Mouse (Mus musculus): ENCODE results near the gene Nbeal1.
A peak's percentile ranks its signal among the peaks of the same experiment; 100 is the strongest.

Nbeal1 gene

GRCm38 (mm10) chr1:60344670-60345069 is 164.3 kb downstream of the Nbeal1 start:
- DNase-seq = no peak

- peak in 1 of 2 experiments; percentile 28 for DNase-seq
Measured at GRCm38 (mm10) chr1:60345712-60346111, 165.3 kb downstream of the Nbeal1 start.

DNA sequence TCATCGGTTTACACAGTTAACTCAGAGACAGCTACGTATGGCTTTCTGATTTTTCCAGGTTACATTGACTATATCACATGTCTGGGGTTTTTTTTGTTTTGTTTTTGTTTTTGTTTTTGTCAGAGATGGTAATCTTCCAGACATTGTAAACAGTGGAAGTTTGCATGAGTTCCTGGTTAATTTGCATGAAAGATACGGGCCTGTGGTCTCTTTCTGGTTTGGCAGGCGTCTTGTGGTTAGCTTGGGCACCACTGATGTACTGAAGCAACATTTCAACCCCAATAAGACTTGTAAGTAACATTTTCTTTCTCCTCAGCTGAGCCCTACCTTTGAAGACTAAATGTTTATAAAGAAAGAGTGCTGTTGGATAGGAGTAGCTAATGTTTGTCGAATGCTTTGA is 172.4 kb downstream of the Nbeal1 start:
- DNase-seq = no peak

DNA sequence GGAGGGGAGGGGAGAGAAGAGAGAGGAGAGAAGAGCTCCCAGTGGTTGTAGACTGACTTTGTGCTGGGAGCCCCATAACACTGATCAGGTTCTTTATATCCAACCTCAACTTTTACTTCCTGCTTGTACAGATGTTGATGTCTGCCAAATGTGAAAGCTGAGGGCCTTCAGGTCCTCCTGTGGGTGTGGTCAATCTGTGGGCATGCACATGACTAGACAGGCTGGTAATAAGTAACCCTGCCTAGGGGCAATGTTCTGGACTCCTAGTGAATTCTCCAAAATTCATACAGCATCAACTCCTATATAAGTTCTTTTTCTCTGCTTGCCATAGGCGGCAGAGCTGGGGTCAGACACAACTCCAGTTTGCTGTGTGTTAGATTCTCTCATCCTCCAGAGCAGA is 181.2 kb downstream of the Nbeal1 start:
- DNase-seq = peak; percentile 14 to 20

- DNase-seq = no peak
Measured at GRCm38 (mm10) chr1:60376556-60376955, 196.2 kb downstream of the Nbeal1 start.

GRCm38 (mm10) chr1:60381910-60382309 is 201.5 kb downstream of the Nbeal1 start:
- no peak for DNase-seq

All from kidney, postnatal 36 days (tissue).